Mouse (Mus musculus): ENCODE measurements around the gene Baiap2. TPM values are rescaled to one million over a fixed set of nuclear protein-coding genes. Genes with fewer than 3 reads are reported as not detected.

The Baiap2 gene
- polyA plus RNA-seq, 1 experiment from 2014 or later = 4.2 TPM

- Histone ChIP-seq H3K4me3 (ENCODE audit: low read depth, low read length) (no peak overlapping the region), H3K4me1 (replicated peaks; ENCODE audit: control insufficient read depth, insufficient read depth, low read length) (no peaks in the 10 kb centered on the region), H3K27ac (ENCODE audit: low read depth, low read length) (no peak overlapping the region), H3K9ac (ENCODE audit: low read depth, low read length) (no peak overlapping the region), H3K36me3 (ENCODE audit: control insufficient read depth, insufficient read depth) (no peaks in the 10 kb centered on the region), H3K4me2 (replicated peaks; ENCODE audit: low read depth) (no peak overlapping the region), H3K27me3 (replicated peaks; ENCODE audit: control insufficient read depth, insufficient read depth, low read length) (peaks cover 1% of the 10 kb centered on the region; the same call in 1 of the 2 replicates), H3K9me3 (ENCODE audit: control insufficient read depth) (no peaks in the 10 kb centered on the region)
- no peak for TF ChIP-seq CTCF (IDR thresholded peaks at IDR 0.05; ENCODE audit: low read depth)
- ATAC-seq = no peak
- 82% methylated on average over 4 of the region's 4 CpGs for WGBS
Observed at GRCm38 (mm10) chr11:120053846-120054245, 111.3 kb downstream of the Baiap2 start.

GRCm38 (mm10) chr11:120055953-120056732, 113.6 kb downstream of the Baiap2 start:
- Histone ChIP-seq H3K9ac (ENCODE audit: low read depth, low read length) (no peak overlapping the region), H3K9me3 (ENCODE audit: control insufficient read depth) (no peaks in the 10 kb centered on the region), H3K36me3 (ENCODE audit: control insufficient read depth, insufficient read depth) (no peaks in the 10 kb centered on the region), H3K27me3 (replicated peaks; ENCODE audit: control insufficient read depth, insufficient read depth, low read length) (no peaks in the 10 kb centered on the region), H3K4me1 (replicated peaks; ENCODE audit: control insufficient read depth, insufficient read depth, low read length) (no peaks in the 10 kb centered on the region), H3K4me2 (replicated peaks; ENCODE audit: low read depth) (no peak overlapping the region), H3K27ac (ENCODE audit: low read depth, low read length) (no peak overlapping the region), H3K4me3 (ENCODE audit: low read depth, low read length) (no peak overlapping the region)
- TF ChIP-seq CTCF (IDR thresholded peaks at IDR 0.05; ENCODE audit: low read depth) = no peak
- no peak for ATAC-seq
- 78% methylated on average over 12 of the region's 12 CpGs for WGBS

MicroRNA genes within 50 kb of the gene (microRNA counts, 519-probe panel; counts per million panel counts)
- microRNA mmu-miR-338-3p = 3,450 counts per million, percentile 42 among the panel's probes with 10 or more counts
- not detected for microRNA mmu-miR-338-5p

Small RNAs within 50 kb of the gene (microRNA-seq; reads per million reads assigned to microRNA genes)
- gene Mir3065 (not detected), gene Mir338 (not detected)

Other genes starting within 250 kb of the Baiap2 start
- 121 and 123 TPM in 2 replicates for gene Chmp6, start 29.3 kb upstream of the Baiap2 start, polyA plus RNA-seq (2015; fragmentation: Nextera tagmentation; extraction: Ambion mirVana)
- gene Aatk, start 104.4 kb downstream of the Baiap2 start, polyA plus RNA-seq (2015; fragmentation: Nextera tagmentation; extraction: Ambion mirVana) = 1.6 and 1.7 TPM in 2 replicates
- gene Cep131, start 144.1 kb downstream of the Baiap2 start, polyA plus RNA-seq (2015; fragmentation: Nextera tagmentation; extraction: Ambion mirVana) = 4.8 and 5.6 TPM in 2 replicates
- gene Tepsin, start 156.0 kb downstream of the Baiap2 start, polyA plus RNA-seq (2015; fragmentation: Nextera tagmentation; extraction: Ambion mirVana) = 13.5 and 15.1 TPM in 2 replicates
- gene Ndufaf8, start 156.2 kb downstream of the Baiap2 start, polyA plus RNA-seq (2015; fragmentation: Nextera tagmentation; extraction: Ambion mirVana) = 153 TPM in 2 replicates
- 56.4 and 57.3 TPM in 2 replicates for gene Slc38a10, start 208.6 kb downstream of the Baiap2 start, polyA plus RNA-seq (2015; fragmentation: Nextera tagmentation; extraction: Ambion mirVana)